Mouse (Mus musculus): ENCODE data around the gene Mxi1. TPM values are rescaled to one million over a fixed set of nuclear protein-coding genes. Genes with fewer than 3 reads are reported as not detected.

The Mxi1 gene
- polyA plus RNA-seq, 1 experiment from 2014 or later, result 43.0 TPM

GRCm38 (mm10) chr19:53413617-53414380, 103.5 kb downstream of the Mxi1 start:
- H3K4me3 ChIP-seq (ENCODE audit: low read depth, low read length), result no peak overlapping the region
- H3K4me2 ChIP-seq (replicated peaks; ENCODE audit: low read depth, low read length), result no peak overlapping the region
- WGBS, result 77% methylated on average over 15 of the region's 15 CpGs
- H3K36me3 ChIP-seq (ENCODE audit: insufficient read depth, low read length), result no peaks in the 10 kb centered on the region
- TF ChIP-seq EP300 (IDR thresholded peaks at IDR 0.05), result no peak
- no peak for TF ChIP-seq CTCF (IDR thresholded peaks at IDR 0.05)
- H3K9me3 ChIP-seq (ENCODE audit: low read length), result no peaks in the 10 kb centered on the region
- H3K27me3 ChIP-seq (replicated peaks; ENCODE audit: insufficient read depth, low read length), result no peaks in the 10 kb centered on the region
- ATAC-seq (peak; percentile 50; the same call in 1 of the 2 replicates), DNase-seq (ENCODE audit: low spot score) (no peak)
- H3K4me1 ChIP-seq (ENCODE audit: insufficient read depth, low read depth, low read length), result no peaks in the 10 kb centered on the region
- no peak overlapping the region for H3K9ac ChIP-seq (replicated peaks; ENCODE audit: low read depth)
- no peak overlapping the region for H3K27ac ChIP-seq (ENCODE audit: low read length)

- H3K4me2 ChIP-seq (replicated peaks; ENCODE audit: low read depth, low read length), result no peak overlapping the region
- H3K9me3 ChIP-seq (ENCODE audit: low read length), result no peaks in the 10 kb centered on the region
- no peaks in the 10 kb centered on the region for H3K4me1 ChIP-seq (ENCODE audit: insufficient read depth, low read depth, low read length)
- H3K27me3 ChIP-seq (replicated peaks; ENCODE audit: insufficient read depth, low read length), result no peaks in the 10 kb centered on the region
- 73% methylated on average over 11 of the region's 11 CpGs for WGBS
- TF ChIP-seq EP300 (IDR thresholded peaks at IDR 0.05) (no peak), CTCF (IDR thresholded peaks at IDR 0.05) (no peak)
- no peaks in the 10 kb centered on the region for H3K36me3 ChIP-seq (ENCODE audit: insufficient read depth, low read length)
- no peak overlapping the region for H3K9ac ChIP-seq (replicated peaks; ENCODE audit: low read depth)
- H3K4me3 ChIP-seq (ENCODE audit: low read depth, low read length), result no peak overlapping the region
- H3K27ac ChIP-seq (ENCODE audit: low read length), result no peak overlapping the region
- ATAC-seq, result no peak
- no peak for DNase-seq (ENCODE audit: low spot score)
These were observed 104.3 kb downstream of the Mxi1 start for GRCm38 (mm10) chr19:53414650-53415049.

DNA sequence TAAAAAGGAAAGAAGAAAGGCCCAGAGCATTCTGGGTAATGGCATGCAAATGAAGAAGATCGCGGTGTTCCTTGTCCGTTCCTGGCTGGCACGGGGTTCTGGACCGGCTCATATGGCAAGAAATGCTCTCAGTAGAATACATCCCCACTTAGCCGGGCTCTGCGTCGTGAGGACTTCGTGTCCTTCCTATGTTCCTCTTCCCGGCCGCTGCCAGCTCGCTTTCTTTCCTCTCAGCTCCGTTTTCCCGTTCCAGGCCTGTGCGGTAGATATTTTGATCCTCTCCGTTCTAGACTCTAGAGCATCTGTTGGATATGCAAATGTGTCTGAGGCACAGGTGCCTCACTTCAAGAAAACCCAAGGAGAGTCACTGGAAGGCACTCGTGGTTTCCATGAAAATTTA, 104.9 kb downstream of the Mxi1 start:
- Histone ChIP-seq H3K4me2 (replicated peaks; ENCODE audit: low read depth, low read length) (no peak overlapping the region), H3K4me3 (ENCODE audit: low read depth, low read length) (no peak overlapping the region), H3K27me3 (replicated peaks; ENCODE audit: insufficient read depth, low read length) (no peaks in the 10 kb centered on the region), H3K9me3 (ENCODE audit: low read length) (no peaks in the 10 kb centered on the region), H3K9ac (replicated peaks; ENCODE audit: low read depth) (no peak overlapping the region), H3K36me3 (ENCODE audit: insufficient read depth, low read length) (no peaks in the 10 kb centered on the region), H3K4me1 (ENCODE audit: insufficient read depth, low read depth, low read length) (no peaks in the 10 kb centered on the region), H3K27ac (ENCODE audit: low read length) (no peak overlapping the region)
- TF ChIP-seq CTCF (IDR thresholded peaks at IDR 0.05) (no peak), EP300 (IDR thresholded peaks at IDR 0.05) (no peak)
- no peak for ATAC-seq
- no peak for DNase-seq (ENCODE audit: low spot score)
- 79% methylated on average over 17 of the region's 17 CpGs for WGBS

- Histone ChIP-seq H3K9ac (replicated peaks; ENCODE audit: low read depth) (no peak overlapping the region), H3K27me3 (replicated peaks; ENCODE audit: insufficient read depth, low read length) (no peaks in the 10 kb centered on the region), H3K9me3 (ENCODE audit: low read length) (no peaks in the 10 kb centered on the region), H3K4me1 (ENCODE audit: insufficient read depth, low read depth, low read length) (peaks cover 8% of the 10 kb centered on the region; the same call in 1 of the 2 replicates), H3K27ac (ENCODE audit: low read length) (no peak overlapping the region), H3K4me3 (ENCODE audit: low read depth, low read length) (no peak overlapping the region), H3K36me3 (ENCODE audit: insufficient read depth, low read length) (no peaks in the 10 kb centered on the region), H3K4me2 (replicated peaks; ENCODE audit: low read depth, low read length) (no peak overlapping the region)
- peak; percentile 79 for DNase-seq (ENCODE audit: low spot score)
- 41% methylated on average over 5 of the region's 5 CpGs for WGBS
- no peak for TF ChIP-seq EP300 (IDR thresholded peaks at IDR 0.05)
- TF ChIP-seq CTCF (IDR thresholded peaks at IDR 0.05), result peak; percentile 80
- ATAC-seq, result no peak
These were observed 109.5 kb downstream of the Mxi1 start for GRCm38 (mm10) chr19:53419834-53420233.

GRCm38 (mm10) chr19:53420924-53421582, 110.7 kb downstream of the Mxi1 start:
- Histone ChIP-seq H3K4me2 (replicated peaks; ENCODE audit: low read depth, low read length) (peak overlapping the region; percentile 62), H3K4me1 (ENCODE audit: insufficient read depth, low read depth, low read length) (peaks cover 8% of the 10 kb centered on the region; the same call in 1 of the 2 replicates), H3K4me3 (ENCODE audit: low read depth, low read length) (peak overlapping the region; percentile 12; the same call in 1 of the 2 replicates), H3K27me3 (replicated peaks; ENCODE audit: insufficient read depth, low read length) (no peaks in the 10 kb centered on the region), H3K9me3 (ENCODE audit: low read length) (no peaks in the 10 kb centered on the region), H3K9ac (replicated peaks; ENCODE audit: low read depth) (no peak overlapping the region), H3K36me3 (ENCODE audit: insufficient read depth, low read length) (no peaks in the 10 kb centered on the region), H3K27ac (ENCODE audit: low read length) (peak overlapping the region; percentile 22; the same call in 1 of the 2 replicates)
- 5% methylated on average over 19 of the region's 19 CpGs for WGBS
- no peak for TF ChIP-seq CTCF (IDR thresholded peaks at IDR 0.05)
- TF ChIP-seq EP300 (IDR thresholded peaks at IDR 0.05), result no peak
- peak; percentile 93 for DNase-seq (ENCODE audit: low spot score)
- peak; percentile 90 for ATAC-seq

- H3K27ac ChIP-seq (ENCODE audit: low read length), result no peak overlapping the region; the same call in 1 of the 2 replicates
- 0 out of 2 replicates have a peak overlapping the region, but pooled peaks have one; percentile 12 for H3K4me3 ChIP-seq (ENCODE audit: low read depth, low read length)
- TF ChIP-seq CTCF (IDR thresholded peaks at IDR 0.05) (no peak), EP300 (IDR thresholded peaks at IDR 0.05) (no peak)
- H3K9ac ChIP-seq (replicated peaks; ENCODE audit: low read depth), result no peak overlapping the region
- peak overlapping the region; percentile 62 for H3K4me2 ChIP-seq (replicated peaks; ENCODE audit: low read depth, low read length)
- no peaks in the 10 kb centered on the region for H3K9me3 ChIP-seq (ENCODE audit: low read length)
- H3K36me3 ChIP-seq (ENCODE audit: insufficient read depth, low read length), result no peaks in the 10 kb centered on the region
- DNase-seq (ENCODE audit: low spot score) (no peak), ATAC-seq (no peak)
- H3K27me3 ChIP-seq (replicated peaks; ENCODE audit: insufficient read depth, low read length), result no peaks in the 10 kb centered on the region
- peaks cover 8% of the 10 kb centered on the region; the same call in 1 of the 2 replicates for H3K4me1 ChIP-seq (ENCODE audit: insufficient read depth, low read depth, low read length)
- 0% methylated on average over 6 of the region's 6 CpGs for WGBS
These were observed 111.4 kb downstream of the Mxi1 start for GRCm38 (mm10) chr19:53421583-53422188.

Measured in lung, postnatal 0 days (tissue).